Mouse (Mus musculus): ENCODE data around the gene Gm20388. TPM values are rescaled to one million over a fixed set of nuclear protein-coding genes. Genes with fewer than 3 reads are reported as not detected.
A peak's percentile ranks its signal among the peaks of the same experiment; 100 is the strongest.

Gm20388 gene
- polyA plus RNA-seq, 1 experiment, result 49.7 TPM

DNA sequence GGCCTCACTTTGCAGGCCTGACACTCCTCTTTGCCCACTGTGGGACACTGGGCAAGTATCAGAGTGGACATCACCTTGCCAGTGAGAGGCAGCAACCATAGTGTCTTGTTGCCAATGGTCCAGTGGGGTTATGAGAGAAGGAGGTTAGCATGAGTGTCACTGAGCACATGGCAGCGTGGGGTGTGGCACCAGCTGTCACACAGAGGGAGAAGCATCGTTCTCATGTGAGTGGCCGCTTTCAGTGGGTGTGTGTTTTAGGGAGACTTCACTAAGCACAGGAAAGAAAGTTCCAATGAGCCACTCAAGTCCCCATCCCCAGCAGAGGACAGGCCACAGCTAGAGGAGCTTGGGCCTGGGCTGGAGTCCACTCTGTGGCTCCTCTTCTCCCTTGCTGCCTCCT is 144.2 kb downstream of the Gm20388 start:
- DNase-seq, result no peak
- Histone ChIP-seq H3K27ac (ENCODE audit: insufficient read depth, low read depth, low read length) (no peak overlapping the region), H3K36me3 (ENCODE audit: control insufficient read depth, insufficient read depth, low read length) (no peaks in the 10 kb centered on the region), H3K27me3 (replicated peaks; ENCODE audit: control insufficient read depth, insufficient read depth, low read length) (no peaks in the 10 kb centered on the region), H3K4me3 (ENCODE audit: insufficient read depth, low read depth, low read length) (no peak overlapping the region), H3K4me1 (ENCODE audit: control insufficient read depth, insufficient read depth, low read length) (no peaks in the 10 kb centered on the region)
- TF ChIP-seq POLR2A (IDR thresholded peaks at IDR 0.05; ENCODE audit: low read depth, low read length) (no peak), CTCF (conservative IDR thresholded peaks at IDR 0.05; ENCODE audit: insufficient read depth, insufficient read length, low read depth, low read length) (no peak)
- WGBS, result 88% methylated on average over 3 of the region's 3 CpGs

- no peak overlapping the region for H3K27ac ChIP-seq (ENCODE audit: insufficient read depth, low read depth, low read length)
These were observed 146.4 kb downstream of the Gm20388 start for GRCm38 (mm10) chr8:120057078-120057477.

DNA sequence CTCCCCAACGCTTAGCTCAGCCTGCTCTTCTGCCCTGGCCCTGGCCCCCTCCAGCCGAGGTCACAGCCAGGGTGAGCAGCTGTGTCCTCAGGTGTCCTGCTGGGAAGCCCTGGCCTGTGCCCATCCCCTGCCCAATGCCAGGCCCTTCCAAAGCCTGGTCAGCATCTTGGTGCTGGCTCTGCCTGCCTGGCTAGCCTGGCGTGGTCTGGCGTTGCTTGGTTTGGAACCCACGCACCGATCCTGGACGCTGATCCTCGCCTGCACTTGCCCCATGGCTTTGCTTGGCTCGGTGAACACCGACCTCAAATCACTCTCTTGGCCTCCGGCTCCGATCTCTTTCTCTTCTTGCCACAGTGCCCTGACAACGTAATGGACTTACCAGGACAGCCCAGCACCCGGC is 152.1 kb downstream of the Gm20388 start:
- 90% methylated on average over 14 of the region's 14 CpGs for WGBS
- Histone ChIP-seq H3K4me1 (ENCODE audit: control insufficient read depth, insufficient read depth, low read length) (peaks cover 4% of the 10 kb centered on the region; the same call in 1 of the 2 replicates), H3K27me3 (replicated peaks; ENCODE audit: control insufficient read depth, insufficient read depth, low read length) (no peaks in the 10 kb centered on the region), H3K4me3 (ENCODE audit: insufficient read depth, low read depth, low read length) (no peak overlapping the region), H3K27ac (ENCODE audit: insufficient read depth, low read depth, low read length) (no peak overlapping the region), H3K36me3 (ENCODE audit: control insufficient read depth, insufficient read depth, low read length) (no peaks in the 10 kb centered on the region)
- TF ChIP-seq POLR2A (IDR thresholded peaks at IDR 0.05; ENCODE audit: low read depth, low read length), result no peak
- TF ChIP-seq CTCF (conservative IDR thresholded peaks at IDR 0.05; ENCODE audit: insufficient read depth, insufficient read length, low read depth, low read length), result no peak
- no peak for DNase-seq

More at GRCm38 (mm10) chr8:120057078-120057477, 146.4 kb downstream of the Gm20388 start:
- 63% methylated on average over 2 of the region's 2 CpGs for WGBS
- no peak for TF ChIP-seq POLR2A (IDR thresholded peaks at IDR 0.05; ENCODE audit: low read depth, low read length)
- no peak for TF ChIP-seq CTCF (conservative IDR thresholded peaks at IDR 0.05; ENCODE audit: insufficient read depth, insufficient read length, low read depth, low read length)
- Histone ChIP-seq H3K4me1 (ENCODE audit: control insufficient read depth, insufficient read depth, low read length) (no peaks in the 10 kb centered on the region), H3K27me3 (replicated peaks; ENCODE audit: control insufficient read depth, insufficient read depth, low read length) (no peaks in the 10 kb centered on the region), H3K36me3 (ENCODE audit: control insufficient read depth, insufficient read depth, low read length) (no peaks in the 10 kb centered on the region), H3K4me3 (ENCODE audit: insufficient read depth, low read depth, low read length) (no peak overlapping the region)
- DNase-seq, result no peak

DNA sequence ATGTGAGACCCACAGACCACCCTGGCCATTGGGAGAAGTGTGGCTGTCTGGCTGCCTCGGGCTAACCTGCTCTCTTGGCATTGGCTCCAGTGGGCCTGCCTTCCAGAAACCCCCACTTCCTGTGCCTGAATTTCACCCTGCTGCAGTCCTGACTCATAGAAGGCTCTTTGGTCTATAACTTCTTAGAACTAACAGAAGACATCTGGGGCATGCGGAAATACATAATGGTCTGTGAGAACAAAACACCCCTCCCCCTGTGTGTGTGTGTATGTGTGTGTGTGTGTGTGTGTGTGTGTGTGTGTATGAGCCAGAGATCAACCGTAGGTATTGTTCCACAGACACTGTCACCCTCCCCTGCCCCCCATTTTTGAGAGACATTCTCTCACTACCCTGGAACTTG is 152.7 kb downstream of the Gm20388 start:
- DNase-seq, result peak; percentile 21
- TF ChIP-seq POLR2A (IDR thresholded peaks at IDR 0.05; ENCODE audit: low read depth, low read length), result no peak
- no peak for TF ChIP-seq CTCF (conservative IDR thresholded peaks at IDR 0.05; ENCODE audit: insufficient read depth, insufficient read length, low read depth, low read length)
- Histone ChIP-seq H3K27ac (ENCODE audit: insufficient read depth, low read depth, low read length) (no peak overlapping the region), H3K4me3 (ENCODE audit: insufficient read depth, low read depth, low read length) (no peak overlapping the region), H3K4me1 (ENCODE audit: control insufficient read depth, insufficient read depth, low read length) (peaks cover 10% of the 10 kb centered on the region; the same call in 1 of the 2 replicates), H3K36me3 (ENCODE audit: control insufficient read depth, insufficient read depth, low read length) (no peaks in the 10 kb centered on the region), H3K27me3 (replicated peaks; ENCODE audit: control insufficient read depth, insufficient read depth, low read length) (no peaks in the 10 kb centered on the region)
- WGBS, result 81% methylated on average over 3 of the region's 3 CpGs

GRCm38 (mm10) chr8:120065611-120066010 is 155.0 kb downstream of the Gm20388 start:
- H3K4me3 ChIP-seq (ENCODE audit: insufficient read depth, low read depth, low read length), result no peak overlapping the region
- no peaks in the 10 kb centered on the region for H3K27me3 ChIP-seq (replicated peaks; ENCODE audit: control insufficient read depth, insufficient read depth, low read length)
- no peak overlapping the region for H3K27ac ChIP-seq (ENCODE audit: insufficient read depth, low read depth, low read length)
- peaks cover 11% of the 10 kb centered on the region; the same call in 1 of the 2 replicates for H3K4me1 ChIP-seq (ENCODE audit: control insufficient read depth, insufficient read depth, low read length)
- WGBS, result 94% methylated on average over 8 of the region's 8 CpGs
- TF ChIP-seq POLR2A (IDR thresholded peaks at IDR 0.05; ENCODE audit: low read depth, low read length), result no peak
- H3K36me3 ChIP-seq (ENCODE audit: control insufficient read depth, insufficient read depth, low read length), result no peaks in the 10 kb centered on the region
- DNase-seq, result no peak

- peaks cover 11% of the 10 kb centered on the region; the same call in 1 of the 2 replicates for H3K4me1 ChIP-seq (ENCODE audit: control insufficient read depth, insufficient read depth, low read length)
- 84% methylated on average over 4 of the region's 4 CpGs for WGBS
- H3K36me3 ChIP-seq (ENCODE audit: control insufficient read depth, insufficient read depth, low read length), result no peaks in the 10 kb centered on the region
- H3K4me3 ChIP-seq (ENCODE audit: insufficient read depth, low read depth, low read length), result no peak overlapping the region
- H3K27me3 ChIP-seq (replicated peaks; ENCODE audit: control insufficient read depth, insufficient read depth, low read length), result no peaks in the 10 kb centered on the region
- no peak overlapping the region for H3K27ac ChIP-seq (ENCODE audit: insufficient read depth, low read depth, low read length)
- DNase-seq, result no peak
- TF ChIP-seq POLR2A (IDR thresholded peaks at IDR 0.05; ENCODE audit: low read depth, low read length) (no peak), CTCF (conservative IDR thresholded peaks at IDR 0.05; ENCODE audit: insufficient read depth, insufficient read length, low read depth, low read length) (no peak)
These were observed 155.6 kb downstream of the Gm20388 start for GRCm38 (mm10) chr8:120066226-120066625.

GRCm38 (mm10) chr8:120067936-120068668 is 157.5 kb downstream of the Gm20388 start:
- Histone ChIP-seq H3K36me3 (ENCODE audit: control insufficient read depth, insufficient read depth, low read length) (no peaks in the 10 kb centered on the region), H3K27ac (ENCODE audit: insufficient read depth, low read depth, low read length) (no peak overlapping the region), H3K4me3 (ENCODE audit: insufficient read depth, low read depth, low read length) (no peak overlapping the region), H3K4me1 (ENCODE audit: control insufficient read depth, insufficient read depth, low read length) (peaks cover 18% of the 10 kb centered on the region), H3K27me3 (replicated peaks; ENCODE audit: control insufficient read depth, insufficient read depth, low read length) (no peaks in the 10 kb centered on the region)
- DNase-seq, result peak; percentile 91
- WGBS, result 24% methylated on average over 19 of the region's 19 CpGs
- no peak for TF ChIP-seq CTCF (conservative IDR thresholded peaks at IDR 0.05; ENCODE audit: insufficient read depth, insufficient read length, low read depth, low read length)
- TF ChIP-seq POLR2A (IDR thresholded peaks at IDR 0.05; ENCODE audit: low read depth, low read length), result no peak

Data from kidney, adult 2 months (tissue).